Mouse (Mus musculus): Measurements from ENCODE around the gene Gm5269. TPM values are rescaled to one million over a fixed set of nuclear protein-coding genes. Genes with fewer than 3 reads are reported as not detected.

The Gm5269 gene
- total RNA-seq, 2 experiments from 2014 or later, result not detected

DNA sequence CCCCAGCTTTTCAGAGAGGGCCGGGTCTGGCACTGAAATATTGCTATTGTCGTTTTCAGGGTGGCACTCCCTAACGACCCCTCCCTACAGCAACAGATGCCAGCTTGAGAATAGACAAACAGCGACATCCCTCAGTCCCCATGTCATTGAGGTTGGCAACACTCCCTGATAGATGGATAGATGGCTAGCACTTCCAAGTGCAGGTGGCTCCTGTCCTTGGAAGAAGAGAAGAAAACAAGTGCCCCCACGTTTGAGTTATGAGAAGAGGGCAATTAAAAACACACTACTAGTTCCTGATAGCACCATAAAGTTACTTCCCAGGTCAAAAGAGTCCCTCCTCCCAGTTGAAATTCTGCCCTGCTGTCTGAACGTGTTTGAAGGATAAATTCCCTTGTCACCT is 8.0 kb downstream of the Gm5269 start:
- no peak for ATAC-seq (replicated peaks; ENCODE audit: low FRiP score, low TSS enrichment, poor library complexity, severe bottlenecking)

- ATAC-seq (replicated peaks; ENCODE audit: low FRiP score, low TSS enrichment, poor library complexity, severe bottlenecking), result no peak
These were observed 8.7 kb downstream of the Gm5269 start for GRCm38 (mm10) chr1:45881228-45881832.

- ATAC-seq (replicated peaks; ENCODE audit: low FRiP score, low TSS enrichment, poor library complexity, severe bottlenecking), result no peak
These were observed 12.6 kb downstream of the Gm5269 start for GRCm38 (mm10) chr1:45877463-45877862.

- ATAC-seq (replicated peaks; ENCODE audit: low FRiP score, low TSS enrichment, poor library complexity, severe bottlenecking), result no peak
These were observed 13.4 kb downstream of the Gm5269 start for GRCm38 (mm10) chr1:45876450-45877198.

- peak; percentile 80 for ATAC-seq (replicated peaks; ENCODE audit: low FRiP score, low TSS enrichment, poor library complexity, severe bottlenecking)
These were observed 14.4 kb downstream of the Gm5269 start for GRCm38 (mm10) chr1:45875640-45876039.

DNA sequence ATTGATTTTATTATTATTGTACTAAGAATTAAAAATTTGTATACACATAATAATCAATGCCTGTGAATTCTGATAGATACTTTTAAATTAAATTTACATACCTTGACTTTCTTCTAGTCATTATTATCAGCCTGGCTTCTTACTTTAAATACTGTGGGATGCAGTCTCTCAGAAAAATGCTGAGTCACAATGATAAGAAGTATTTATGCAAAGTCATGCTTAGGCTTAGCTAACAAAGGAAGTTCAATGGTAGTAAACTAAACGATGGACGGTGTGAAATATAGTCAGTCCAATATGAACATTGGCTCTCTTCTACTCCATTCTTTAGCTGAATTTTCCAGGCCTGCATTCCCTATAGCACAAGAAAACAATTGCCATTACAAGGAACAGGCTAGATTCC is 16.8 kb downstream of the Gm5269 start:
- peak; percentile 80 for ATAC-seq (replicated peaks; ENCODE audit: low FRiP score, low TSS enrichment, poor library complexity, severe bottlenecking)

- no peak for ATAC-seq (replicated peaks; ENCODE audit: low FRiP score, low TSS enrichment, poor library complexity, severe bottlenecking)
These were observed 21.5 kb downstream of the Gm5269 start for GRCm38 (mm10) chr1:45868479-45869137.

DNA sequence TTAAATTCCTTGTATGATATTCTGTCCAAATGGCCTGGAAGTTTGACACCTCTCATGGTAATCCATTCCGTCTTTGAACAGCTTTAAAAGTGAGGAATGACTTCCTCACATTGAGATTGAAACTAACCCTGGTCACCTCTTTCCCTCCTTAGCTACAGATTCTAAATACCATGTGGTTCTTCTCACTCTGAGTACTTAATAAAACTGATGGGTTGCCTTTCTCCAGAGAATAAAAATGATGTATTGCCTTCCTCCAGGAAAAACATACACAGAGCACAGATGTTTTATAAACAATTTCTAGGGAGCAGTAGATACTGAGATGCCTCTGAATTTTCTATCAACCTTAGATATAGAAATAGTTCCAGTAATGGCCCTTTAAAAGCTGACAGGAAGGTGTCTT is 22.0 kb downstream of the Gm5269 start:
- no peak for ATAC-seq (replicated peaks; ENCODE audit: low FRiP score, low TSS enrichment, poor library complexity, severe bottlenecking)

- ATAC-seq (replicated peaks; ENCODE audit: low FRiP score, low TSS enrichment, poor library complexity, severe bottlenecking), result no peak
These were observed 23.6 kb downstream of the Gm5269 start for GRCm38 (mm10) chr1:45866288-45867018.

DNA sequence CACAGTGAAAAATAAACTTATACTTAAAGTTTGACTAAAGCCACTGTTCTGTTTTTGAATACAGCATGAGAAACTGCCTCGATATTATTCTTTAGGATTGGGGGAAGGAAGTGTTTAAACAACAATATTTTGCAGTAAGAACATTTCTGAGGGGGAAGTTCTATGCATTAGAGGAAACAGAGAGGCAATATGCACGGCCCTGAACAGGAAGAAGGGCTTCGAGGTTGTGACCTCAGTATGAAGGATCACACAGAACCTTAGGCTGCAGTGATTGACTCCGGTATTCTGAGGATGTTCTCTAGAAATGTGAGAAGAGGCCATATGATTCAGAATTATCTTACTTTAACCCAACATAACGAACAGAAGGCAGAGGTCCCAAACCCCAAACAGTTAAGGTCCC is 24.3 kb downstream of the Gm5269 start:
- no peak for ATAC-seq (replicated peaks; ENCODE audit: low FRiP score, low TSS enrichment, poor library complexity, severe bottlenecking)

GRCm38 (mm10) chr1:45865316-45865715 is 24.8 kb downstream of the Gm5269 start:
- no peak for ATAC-seq (replicated peaks; ENCODE audit: low FRiP score, low TSS enrichment, poor library complexity, severe bottlenecking)

- ATAC-seq (replicated peaks; ENCODE audit: low FRiP score, low TSS enrichment, poor library complexity, severe bottlenecking), result no peak
These were observed 25.5 kb downstream of the Gm5269 start for GRCm38 (mm10) chr1:45864564-45865014.

- no peak for ATAC-seq (replicated peaks; ENCODE audit: low FRiP score, low TSS enrichment, poor library complexity, severe bottlenecking)
These were observed 26.4 kb downstream of the Gm5269 start for GRCm38 (mm10) chr1:45863641-45864040.

DNA sequence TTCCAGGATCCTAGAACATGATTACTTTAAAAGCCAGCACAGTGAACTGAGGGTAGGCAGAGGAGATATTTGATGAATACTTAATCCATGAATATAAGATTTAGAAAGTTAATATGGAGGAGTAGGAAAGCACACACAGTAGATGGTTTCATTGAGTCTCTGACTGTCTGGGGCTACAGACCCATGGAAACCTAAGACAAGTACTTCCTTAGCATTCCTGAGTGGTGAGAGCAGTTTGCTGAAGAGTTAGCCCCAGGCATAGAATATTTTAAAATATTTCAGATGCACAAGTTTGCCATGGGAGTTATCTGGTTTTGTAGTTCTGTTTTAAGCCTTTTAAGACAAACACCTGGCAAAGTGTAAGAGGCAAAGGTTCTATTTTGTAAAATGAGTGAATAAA is 28.9 kb downstream of the Gm5269 start:
- ATAC-seq (replicated peaks; ENCODE audit: low FRiP score, low TSS enrichment, poor library complexity, severe bottlenecking), result no peak

- ATAC-seq (replicated peaks; ENCODE audit: low FRiP score, low TSS enrichment, poor library complexity, severe bottlenecking), result no peak
These were observed 29.7 kb downstream of the Gm5269 start for GRCm38 (mm10) chr1:45860349-45860748.

GRCm38 (mm10) chr1:45858038-45858437 is 32.0 kb downstream of the Gm5269 start:
- no peak for ATAC-seq (replicated peaks; ENCODE audit: low FRiP score, low TSS enrichment, poor library complexity, severe bottlenecking)

GRCm38 (mm10) chr1:45845466-45845865 is 44.6 kb downstream of the Gm5269 start:
- ATAC-seq (replicated peaks; ENCODE audit: low FRiP score, low TSS enrichment, poor library complexity, severe bottlenecking), result no peak

All from megakaryocyte-erythroid progenitor cell, adult 5-6 weeks (primary cell).